Mouse (Mus musculus): ENCODE measurements around the gene Cyp4f17.
"Not testable (repeated sequence)": the region's sequence is repeated elsewhere in the genome, so short reads cannot be mapped to it uniquely, and the experiment has no call there.

Gene Cyp4f17

DNA sequence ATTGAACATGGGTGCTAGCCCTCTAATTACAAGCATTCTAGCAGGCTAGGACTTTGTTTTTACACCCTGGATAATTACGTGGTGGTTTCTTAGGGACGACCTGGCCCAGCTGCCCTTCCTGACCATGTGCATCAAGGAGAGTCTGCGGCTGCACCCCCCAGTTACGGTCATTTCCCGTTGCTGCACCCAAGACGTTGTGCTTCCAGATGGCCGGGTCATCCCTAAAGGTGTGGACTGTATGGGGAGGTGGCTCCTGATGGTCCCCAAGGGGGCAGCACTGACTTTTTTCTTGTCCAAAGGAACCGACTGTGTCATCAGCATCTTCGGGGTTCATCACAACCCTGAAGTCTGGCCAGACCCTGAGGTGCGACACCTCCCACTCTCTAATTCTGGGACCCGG is 21.9 kb downstream of the Cyp4f17 start:
- no peak for DNase-seq

- peak; percentile 80 to 83 for DNase-seq
These were observed 22.8 kb downstream of the Cyp4f17 start for GRCm38 (mm10) chr17:32528408-32529337.

GRCm38 (mm10) chr17:32532356-32532755 is 26.5 kb downstream of the Cyp4f17 start:
- DNase-seq: peak; percentile 49 to 59

GRCm38 (mm10) chr17:32534068-32534467 is 28.2 kb downstream of the Cyp4f17 start:
- DNase-seq: no peak

DNA sequence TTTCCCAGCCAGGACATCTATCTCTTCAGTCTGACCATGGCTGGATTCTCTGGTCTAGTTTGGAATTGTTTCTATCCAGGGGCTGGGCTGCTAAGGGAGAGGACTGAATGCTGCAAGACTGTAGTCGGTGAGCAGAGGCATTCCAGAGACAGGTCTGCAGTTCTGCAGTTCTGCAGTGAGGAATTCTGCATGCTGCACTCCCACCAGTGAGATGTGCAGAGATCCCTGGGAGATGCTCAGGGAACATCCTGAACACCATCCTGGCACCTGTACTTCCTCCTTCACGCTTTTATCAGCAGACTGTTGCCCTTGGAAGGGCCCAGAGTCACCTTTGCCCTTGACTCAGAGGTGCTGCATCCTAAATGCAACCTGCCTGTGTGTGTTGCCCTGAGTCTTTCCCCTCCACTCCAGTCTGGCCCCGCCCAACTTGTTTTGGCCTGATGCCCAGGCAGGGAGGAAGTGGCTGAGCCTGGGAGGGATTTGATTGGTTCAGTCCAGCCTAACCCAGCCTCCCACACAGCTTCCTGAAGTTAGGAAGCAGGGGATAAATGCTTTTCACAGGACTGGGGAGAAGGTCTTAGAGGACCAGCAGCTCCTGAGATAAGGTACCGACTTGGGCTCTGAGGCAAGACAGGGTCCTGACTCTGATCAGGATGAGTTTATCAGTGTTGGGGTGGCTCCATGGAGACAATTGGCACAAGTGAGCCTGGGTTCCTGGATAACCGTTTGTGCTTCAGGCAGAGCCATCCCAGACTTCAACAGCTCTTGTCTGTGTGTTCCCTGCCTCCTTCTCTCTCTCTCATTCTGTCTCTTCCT is 30.4 kb downstream of the Cyp4f17 start, which contains the start of gene Cyp4f16:
Cyp4f16 (plus strand) TSS at position 508 of the 816 bp plus-strand sequence.
- peak; percentile 71 to 82 for DNase-seq

DNA sequence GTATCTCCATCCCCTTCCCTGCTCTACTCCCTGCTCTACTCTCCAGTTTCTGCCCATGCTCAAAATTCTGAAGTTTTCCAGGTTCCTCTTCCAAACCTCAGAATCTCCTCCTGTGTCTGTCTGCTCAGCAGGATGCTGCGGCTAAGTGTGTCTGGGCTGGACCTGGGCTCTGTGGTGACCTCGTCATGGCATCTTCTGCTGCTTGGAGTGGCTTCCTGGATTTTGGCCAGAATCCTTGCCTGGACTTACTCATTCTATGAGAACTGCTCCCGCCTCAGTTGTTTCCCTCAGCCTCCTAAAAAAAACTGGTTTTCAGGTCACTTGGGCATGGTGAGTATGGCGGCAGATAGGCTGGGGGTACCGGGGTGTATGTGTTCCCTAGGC is 31.0 kb downstream of the Cyp4f17 start:
- DNase-seq: no peak

- DNase-seq: not testable (repeated sequence)
These were observed 38.9 kb downstream of the Cyp4f17 start for GRCm38 (mm10) chr17:32544792-32545191.

DNA sequence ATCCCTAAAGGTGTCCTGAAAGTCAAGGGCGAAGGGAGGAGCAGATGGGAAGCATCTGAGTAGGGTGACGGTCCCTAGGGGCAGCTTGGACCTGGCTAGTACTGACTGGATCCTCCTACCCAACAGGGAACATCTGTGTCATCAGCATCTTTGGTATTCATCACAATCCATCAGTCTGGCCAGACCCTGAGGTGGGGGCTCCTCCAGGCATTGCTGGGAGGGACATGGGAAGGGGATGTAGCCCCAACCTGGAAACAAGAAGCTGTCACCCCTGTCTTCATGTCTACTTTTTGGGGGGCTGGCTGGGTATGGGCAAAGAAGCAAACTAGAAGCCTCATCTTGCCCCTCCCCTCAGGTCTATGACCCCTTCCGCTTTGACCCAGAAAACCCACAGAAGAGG is 44.5 kb downstream of the Cyp4f17 start:
- DNase-seq: not testable (repeated sequence)

- peak; percentile 32 to 62 for DNase-seq
These were observed 45.3 kb downstream of the Cyp4f17 start for GRCm38 (mm10) chr17:32550900-32551770.

GRCm38 (mm10) chr17:32553016-32553415 is 47.2 kb downstream of the Cyp4f17 start:
- not testable (repeated sequence) for DNase-seq

DNA sequence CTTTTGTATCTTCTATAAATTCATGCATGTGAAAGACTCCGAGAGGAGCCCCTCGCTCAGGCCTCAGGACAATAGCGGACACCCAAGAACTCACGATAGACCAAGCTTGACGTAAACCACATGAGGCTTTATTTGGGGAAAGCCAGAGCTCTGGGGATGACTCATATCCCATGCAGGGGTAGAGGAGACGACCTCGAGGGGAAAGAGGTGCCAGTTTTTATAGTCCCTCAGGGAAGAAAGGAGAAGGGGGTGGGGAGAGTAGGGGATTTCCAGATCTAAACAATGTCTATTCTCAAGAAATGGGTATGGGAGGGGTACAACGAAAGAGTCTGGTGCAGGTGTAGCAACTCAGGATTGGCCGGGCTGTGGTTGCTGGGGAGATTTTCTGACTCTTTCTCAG is 48.5 kb downstream of the Cyp4f17 start:
- not testable (repeated sequence) for DNase-seq

DNA sequence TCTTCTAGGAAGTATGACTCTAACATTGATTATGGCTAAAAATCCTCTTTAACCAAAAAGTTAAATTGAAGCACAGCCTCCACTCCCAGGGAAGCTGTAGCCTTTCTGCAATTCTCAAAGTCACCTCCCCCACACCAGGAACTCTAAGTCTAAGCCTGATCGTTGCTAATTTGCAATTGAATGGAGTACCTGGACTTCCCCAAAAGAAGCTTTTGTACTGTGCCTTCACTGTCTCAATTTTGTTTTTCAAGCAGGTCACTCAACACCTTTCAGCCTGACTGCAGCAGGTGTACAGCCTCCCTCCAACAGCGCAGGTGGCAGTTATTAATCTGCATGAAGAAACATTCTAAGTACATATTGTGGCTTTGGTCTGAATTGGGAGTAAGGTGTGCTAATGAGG is 57.5 kb downstream of the Cyp4f17 start:
- DNase-seq: not testable (repeated sequence)

GRCm38 (mm10) chr17:32573286-32573685 is 67.4 kb downstream of the Cyp4f17 start:
- DNase-seq: not testable (repeated sequence)

DNA sequence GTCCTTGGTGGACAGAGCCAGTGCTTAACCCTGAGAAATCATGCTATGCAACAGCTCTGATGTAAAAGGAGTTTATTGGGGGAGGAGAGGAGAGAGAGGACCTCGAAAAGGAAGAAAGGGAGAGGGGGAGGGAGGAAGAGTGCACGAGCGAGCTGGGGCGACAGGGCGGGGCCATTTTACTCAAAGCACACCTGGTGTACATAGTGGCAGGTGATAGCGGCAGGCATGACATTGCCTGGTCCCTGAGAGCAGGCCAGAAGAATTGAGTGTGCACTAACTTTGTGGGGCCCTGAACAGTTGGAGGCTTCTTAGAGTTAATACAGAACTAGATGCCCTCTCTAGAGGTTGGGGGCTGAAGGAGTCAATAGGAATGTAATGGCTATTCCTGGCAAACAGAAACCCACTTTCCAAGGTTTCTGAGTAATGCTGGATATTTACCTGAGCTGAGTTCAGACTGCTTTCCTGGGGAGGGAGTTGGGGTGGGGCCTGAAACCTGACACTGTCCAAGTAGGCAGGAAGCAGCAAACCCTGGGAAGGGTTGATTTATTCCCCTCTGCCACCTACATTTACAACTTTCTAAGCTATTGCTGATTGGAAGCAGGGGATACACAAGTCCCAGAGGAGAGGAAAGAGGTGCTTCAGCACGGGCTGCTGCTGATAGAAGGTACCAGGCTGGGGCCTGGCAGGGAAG is 71.8 kb downstream of the Cyp4f17 start:
- no peak for DNase-seq

All from thymus, adult 18-20 months (tissue).